Mouse (Mus musculus) neural tube, embryonic 14.5 days (tissue): ENCODE measurements around the gene Ccl27b. TPM values are rescaled to one million over a fixed set of nuclear protein-coding genes. Genes with fewer than 3 reads are reported as not detected.

ENCODE experiments used
- polyA plus RNA-seq: library from polyadenylated mRNA; unstranded; fragments of >200 nt; fragmentation: Nextera tagmentation; extraction: Ambion mirVana; gene quantifications from 2 replicates; pipeline ENCODE4 v1.2.1, GENCODE M21; 2014

The Ccl27b gene
- polyA plus RNA-seq, 1 experiment from 2014 or later, result not detected

Other genes with a start within 250 kb of the Ccl27b start
- gene Gm21586, start 215.9 kb upstream of the Ccl27b start, polyA plus RNA-seq, result not detected in 2 replicates
- gene Gm2163, start 188.5 kb upstream of the Ccl27b start, polyA plus RNA-seq, result 0.12 and 0.67 TPM in 2 replicates
- gene Fam205a2, start 127.1 kb upstream of the Ccl27b start, polyA plus RNA-seq, result not detected in 2 replicates
- not detected in 2 replicates for gene Gm10591, start 43.1 kb upstream of the Ccl27b start, polyA plus RNA-seq
- not detected in 2 replicates for gene Gm2564, start 25.5 kb upstream of the Ccl27b start, polyA plus RNA-seq
- not detected in 2 replicates for gene Il11ra2, start 6.6 kb downstream of the Ccl27b start, polyA plus RNA-seq
- gene 4930578G10Rik, start 80.3 kb downstream of the Ccl27b start, polyA plus RNA-seq, result 1.4 TPM in 1 of 2 replicates, not detected in the other
- gene Ccl19, start 101.3 kb downstream of the Ccl27b start, polyA plus RNA-seq, result 0.45 TPM in 1 of 2 replicates, not detected in the other
- 0.68 and 1.1 TPM in 2 replicates for gene Ccl21a, start 118.7 kb downstream of the Ccl27b start, polyA plus RNA-seq
- gene Fam205a1, start 198.6 kb downstream of the Ccl27b start, polyA plus RNA-seq, result 0.12 and 0.23 TPM in 2 replicates
- 0.79 and 0.84 TPM in 2 replicates for gene Gm12394, start 201.5 kb downstream of the Ccl27b start, polyA plus RNA-seq
- gene Fam205c, start 219.0 kb downstream of the Ccl27b start, polyA plus RNA-seq, result 2.1 and 4.8 TPM in 2 replicates